Mouse (Mus musculus) E14TG2a.4 (cell line): ENCODE data around the gene Camk2d.

Source experiments
- CTCF ChIP-seq: conservative IDR thresholded peaks from 2 replicates; pipeline ENCODE4 v1.5.1; 2014; ENCODE audit warnings: low read length
- NANOG ChIP-seq: IDR thresholded peaks from 2 replicates; pipeline ENCODE4 v1.6.1; 2014; ENCODE audit warnings: borderline replicate concordance, low read length, mixed read lengths
- POU5F1 ChIP-seq: IDR thresholded peaks from 2 replicates; pipeline ENCODE4 v1.6.1; 2014; ENCODE audit warnings: low read length, borderline replicate concordance

GRCm38 (mm10) chr3:126723458-126723857 lies 127.4 kb downstream of the Camk2d start:
- TF ChIP-seq CTCF (no peak), POU5F1 (no peak), NANOG (no peak)
